Mouse (Mus musculus): ENCODE results near the gene Ncstn.

GRCm38 (mm10) chr1:172129780-172130179 lies 47.2 kb upstream of the Ncstn start:
- TF ChIP-seq EP300 (IDR thresholded peaks at IDR 0.05; ENCODE audit: low read depth): no peak
- TF ChIP-seq CTCF (IDR thresholded peaks at IDR 0.05; ENCODE audit: low read depth): no peak

All from liver, embryonic 14.5 days (tissue).